8 mouse cellular contexts compared by ENCODE assay signal in the genomic region with DNA sequence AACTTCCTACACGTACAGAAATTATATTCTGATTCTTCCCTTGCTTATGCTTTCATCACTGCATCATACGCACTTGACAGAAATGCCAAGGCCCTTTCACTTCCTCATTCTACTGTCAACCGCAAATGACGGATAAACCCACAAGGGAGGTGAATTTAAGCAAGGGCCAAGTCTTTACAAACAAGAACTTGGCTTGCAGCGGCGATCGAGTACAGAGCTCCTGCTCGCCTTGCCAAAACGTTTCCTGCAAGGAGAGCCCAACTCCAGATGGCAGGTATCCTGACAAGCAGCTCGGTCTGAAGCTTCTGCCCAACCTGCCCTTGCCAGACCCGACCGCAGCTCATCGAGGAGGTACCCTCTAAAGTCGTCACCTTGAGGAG. TPM values are rescaled to one million over a fixed set of nuclear protein-coding genes. Genes with fewer than 3 reads are reported as not detected.
DNase-seq lines count a peak whose midpoint lies in the region; ATAC-seq and TF ChIP-seq lines count a peak whose summit lies in the region.

No protein-coding gene starts in this region.

- peak overlapping the region; percentile 100 for H3K4me3 ChIP-seq in cerebellum, adult 2 months (replicated peaks; ENCODE audit: insufficient read depth, low read depth, low read length)
- peak overlapping the region; percentile 93 for H3K4me3 ChIP-seq in G1E (ENCODE audit: low read depth, low read length)
- H3K4me3 ChIP-seq in forebrain, embryonic 12.5 days (replicated peaks): peak overlapping the region; percentile 74
- H3K4me3 ChIP-seq in limb, embryonic 14.5 days (replicated peaks; ENCODE audit: low read length): peak overlapping the region; percentile 58

- no peak for TF ChIP-seq POLR2A in cerebellum, adult 2 months (IDR thresholded peaks at IDR 0.05; ENCODE audit: borderline replicate concordance, insufficient read depth, low read length)
- no peak for TF ChIP-seq POLR2A in limb, embryonic 14.5 days (IDR thresholded peaks at IDR 0.05; ENCODE audit: borderline replicate concordance, extremely low read depth, insufficient read depth, insufficient read length)

- peak overlapping the region; percentile 64 for H3K4me2 ChIP-seq in forebrain, embryonic 12.5 days
- H3K4me2 ChIP-seq in limb, embryonic 14.5 days (replicated peaks; ENCODE audit: low read depth, low read length, severe bottlenecking): peak overlapping the region; percentile 41

- peak overlapping the region; percentile 97 for H3K27ac ChIP-seq in cerebellum, adult 2 months (ENCODE audit: insufficient read depth, low read length)
- peak overlapping the region; percentile 98 for H3K27ac ChIP-seq in forebrain, embryonic 12.5 days
- peak overlapping the region; percentile 96 for H3K27ac ChIP-seq in limb, embryonic 14.5 days (replicated peaks; ENCODE audit: low read depth, low read length)

- peak overlapping the region; percentile 78 for H3K9ac ChIP-seq in forebrain, embryonic 12.5 days
- peak overlapping the region; percentile 65 for H3K9ac ChIP-seq in limb, embryonic 14.5 days (ENCODE audit: low read depth, low read length, severe bottlenecking)

- TF ChIP-seq CTCF in cerebellum, adult 2 months (IDR thresholded peaks at IDR 0.05; ENCODE audit: borderline replicate concordance, insufficient read depth, low read depth, low read length): no peak
- no peak for TF ChIP-seq CTCF in G1E (IDR thresholded peaks at IDR 0.05; ENCODE audit: low read depth, low read length)

- WGBS in cerebellum, adult 2 months: under 1% methylated on average over 14 of the region's 14 CpGs
- WGBS in forebrain, embryonic 12.5 days: under 1% methylated on average over 14 of the region's 14 CpGs
- under 1% methylated on average over 14 of the region's 14 CpGs for WGBS in limb, embryonic 14.5 days

- DNase-seq in cerebellum, adult 2 months: no peak
- no peak for DNase-seq in cerebellum, adult 9-10 months
- DNase-seq in G1E (ENCODE audit: low spot score): peak; percentile 27
- peak; percentile 47 for DNase-seq in limb, embryonic 14.5 days (ENCODE audit: low spot score)
- DNase-seq in natural killer cell, adult 2 months (ENCODE audit: low spot score in 2 of 2): peak; percentile 80 to 88
- DNase-seq in ovary, postnatal 36 days (ENCODE audit: low spot score): no peak
- no peak for DNase-seq in urinary bladder, adult 2 months (ENCODE audit: low spot score)

- no peaks in the 10 kb centered on the region for H3K9me3 ChIP-seq in G1E (replicated peaks)
- H3K9me3 ChIP-seq in forebrain, embryonic 12.5 days: no peaks in the 10 kb centered on the region
- no peaks in the 10 kb centered on the region for H3K9me3 ChIP-seq in limb, embryonic 14.5 days (ENCODE audit: control insufficient read depth, low read length)

- no peaks in the 10 kb centered on the region for H3K27me3 ChIP-seq in cerebellum, adult 2 months (ENCODE audit: control insufficient read depth, insufficient read depth, low read length)
- H3K27me3 ChIP-seq in G1E (ENCODE audit: insufficient read depth, low read length): no peaks in the 10 kb centered on the region
- H3K27me3 ChIP-seq in forebrain, embryonic 12.5 days: no peaks in the 10 kb centered on the region
- H3K27me3 ChIP-seq in limb, embryonic 14.5 days (ENCODE audit: control insufficient read depth, insufficient read depth, low read length): no peaks in the 10 kb centered on the region

- no peaks in the 10 kb centered on the region; the same call in 1 of the 2 replicates for H3K4me1 ChIP-seq in cerebellum, adult 2 months (ENCODE audit: control insufficient read depth, insufficient read depth, low read length)
- H3K4me1 ChIP-seq in G1E (ENCODE audit: insufficient read depth, low read depth, low read length): peaks cover 47% of the 10 kb centered on the region
- peaks cover 26% of the 10 kb centered on the region for H3K4me1 ChIP-seq in forebrain, embryonic 12.5 days
- peaks cover 16% of the 10 kb centered on the region for H3K4me1 ChIP-seq in limb, embryonic 14.5 days (ENCODE audit: control insufficient read depth, insufficient read depth, low read length)

- no peak for ATAC-seq in G1E (ENCODE audit: extremely low read depth, insufficient number of reproducible peaks, low FRiP score, poor library complexity, severe bottlenecking)
- no peak for ATAC-seq in forebrain, embryonic 12.5 days (ENCODE audit: low FRiP score)
- ATAC-seq in limb, embryonic 14.5 days (ENCODE audit: low FRiP score, low read depth): no peak

- H3K36me3 ChIP-seq in G1E (replicated peaks): peaks cover 30% of the 10 kb centered on the region
- H3K36me3 ChIP-seq in forebrain, embryonic 12.5 days (replicated peaks): peaks cover 3% of the 10 kb centered on the region
- peaks cover 3% of the 10 kb centered on the region for H3K36me3 ChIP-seq in limb, embryonic 14.5 days (ENCODE audit: control insufficient read depth, insufficient read depth, low read length)

RNA-seq across cellular contexts. Expression of gene Rchy1, which starts 0.6 kb away (rescaled TPM):
- polyA plus RNA-seq in cerebellum, adult 2 months (2012; rRNA removed): 51.3 and 55.1 TPM in 2 replicates
- total RNA-seq in G1E (2014; fragmentation: Nextera tagmentation): 51.0 and 60.9 TPM in 2 replicates
- total RNA-seq in G1E (2017): 59.8 and 64.2 TPM in 2 replicates
- 11.9 and 12.6 TPM in 2 replicates for polyA plus RNA-seq in G1E (2012)
- polyA plus RNA-seq in forebrain, embryonic 12.5 days (2016; fragmentation: Nextera tagmentation; extraction: Ambion mirVana): 61.2 and 65.2 TPM in 2 replicates
- 57.0 and 57.5 TPM in 2 replicates for polyA plus RNA-seq in limb, embryonic 14.5 days (2012; rRNA removed)
- polyA plus RNA-seq in limb, embryonic 14.5 days (2014; fragmentation: Nextera tagmentation; extraction: Ambion mirVana): 42.5 and 49.4 TPM in 2 replicates
- polyA plus RNA-seq in urinary bladder, adult 2 months (2012; rRNA removed): 51.9 and 57.7 TPM in 2 replicates

RNA-seq across cellular contexts. Expression of gene Odaph, which starts 25.0 kb away (rescaled TPM):
- 0.20 TPM in 1 of 2 replicates, not detected in the other for polyA plus RNA-seq in cerebellum, adult 2 months (2012; rRNA removed)
- not detected in 2 replicates for total RNA-seq in G1E (2014; fragmentation: Nextera tagmentation)
- total RNA-seq in G1E (2017): 0.12 and 0.22 TPM in 2 replicates
- polyA plus RNA-seq in G1E (2012): not detected in 2 replicates
- polyA plus RNA-seq in forebrain, embryonic 12.5 days (2016; fragmentation: Nextera tagmentation; extraction: Ambion mirVana): not detected in 2 replicates
- not detected in 2 replicates for polyA plus RNA-seq in limb, embryonic 14.5 days (2012; rRNA removed)
- not detected in 2 replicates for polyA plus RNA-seq in limb, embryonic 14.5 days (2014; fragmentation: Nextera tagmentation; extraction: Ambion mirVana)
- polyA plus RNA-seq in urinary bladder, adult 2 months (2012; rRNA removed): not detected in 2 replicates

Comparison
In these comparisons a context has a peak if more than half of its experiments do, and no peak if none do; other contexts are left out.
1. DNase-seq: peak in G1E (single experiment), limb, embryonic 14.5 days (single experiment) and natural killer cell, adult 2 months (2 of 2); none in cerebellum, adult 2 months (0 of 2), cerebellum, adult 9-10 months (single experiment), ovary, postnatal 36 days (single experiment) and urinary bladder, adult 2 months (single experiment).
2. Peak in every context shown above with its lines, with median percentiles within 50 percentile points of each other: H3K27ac ChIP-seq and H3K4me3 ChIP-seq.